Mouse (Mus musculus) MEL (cell line): ENCODE results near the gene Ncor1. TPM values are rescaled to one million over a fixed set of nuclear protein-coding genes. Genes with fewer than 3 reads are reported as not detected.
"Not testable (repeated sequence)": the region's sequence is repeated elsewhere in the genome, so short reads cannot be mapped to it uniquely, and the experiment has no call there.

Source experiments
- DNase-seq: peaks from one replicate; pipeline ENCODE4 v3.0.0; 2011; ENCODE audit warnings: low read depth, low spot score
- H3K27ac ChIP-seq: 2 replicates; pipeline ENCODE4 v1.5.1; 2012; ENCODE audit warnings: low read depth, mild to moderate bottlenecking, control low read depth, low read length, moderate library complexity; ENCODE audit not compliant: control insufficient read depth
- H3K27me3 ChIP-seq, 2 experiments: fragments of 150-350 bp in 1 of 2; sonication (generic) in 1 of 2; 2 replicates each; pipeline ENCODE4 v1.6.1; 2012; ENCODE audit warnings: low read length in 2 of 2, mild to moderate bottlenecking in 2 of 2, improper control_type of control experiment in 1 of 2, moderate library complexity in 1 of 2; ENCODE audit not compliant: insufficient read depth in 2 of 2, control insufficient read depth in 1 of 2
- H3K36me3 ChIP-seq, 2 experiments: 2 replicates each; pipeline ENCODE4 v1.6.1; 2012 to 2014; ENCODE audit warnings: low read length in 2 of 2, improper control_type of control experiment in 1 of 2, inconsistent platforms in 1 of 2, mild to moderate bottlenecking in 1 of 2; ENCODE audit not compliant: insufficient read depth in 2 of 2, control insufficient read depth in 1 of 2
- H3K4me1 ChIP-seq, 2 experiments: fragments of 150-350 bp in 1 of 2; sonication (generic) in 1 of 2; 2 replicates each; pipeline ENCODE4 v1.6.1; 2012; ENCODE audit warnings: low read length in 2 of 2, improper control_type of control experiment in 1 of 2, mild to moderate bottlenecking in 1 of 2; ENCODE audit not compliant: insufficient read depth in 2 of 2, control insufficient read depth in 1 of 2
- H3K4me3 ChIP-seq, 2 experiments: fragments of 150-350 bp in 1 of 2; sonication (generic) in 1 of 2; 2 replicates each; pipeline ENCODE4 v1.5.1; 2012; ENCODE audit warnings: low read depth in 2 of 2, low read length in 2 of 2, mild to moderate bottlenecking in 2 of 2, moderate library complexity in 2 of 2, control low read depth in 1 of 2, improper control_type of control experiment in 1 of 2; ENCODE audit not compliant: control insufficient read depth in 1 of 2, insufficient read depth in 1 of 2
- H3K79me2 ChIP-seq: 2 replicates; pipeline ENCODE4 v1.6.1; 2012; ENCODE audit warnings: mild to moderate bottlenecking, low read length, moderate library complexity; ENCODE audit not compliant: control insufficient read depth, poor library complexity, insufficient read depth
- H3K9ac ChIP-seq: 2 replicates; pipeline ENCODE4 v1.6.1; 2012; ENCODE audit warnings: low read depth, mild to moderate bottlenecking, control low read depth, low read length, moderate library complexity; ENCODE audit not compliant: control insufficient read depth, poor library complexity, severe bottlenecking
- H3K9me3 ChIP-seq: fragments of 150-350 bp; sonication (generic); replicated peaks from 2 replicates; pipeline ENCODE4 v1.6.1; 2012; ENCODE audit warnings: mild to moderate bottlenecking, low read length, improper control_type of control experiment, moderate library complexity; ENCODE audit not compliant: insufficient read depth
- CHD2 ChIP-seq: IDR thresholded peaks from 2 replicates; pipeline ENCODE4 v1.6.1; 2011; ENCODE audit warnings: low read length, improper control_type of control experiment
- CTCF ChIP-seq, 3 experiments: IDR thresholded peaks in 2 of 3; conservative IDR thresholded peaks in 1 of 3; 2 replicates each; pipeline ENCODE4 v1.5.1; 2011 to 2012; ENCODE audit warnings: low read length in 3 of 3, low read depth in 2 of 3, mild to moderate bottlenecking in 2 of 3, improper control_type of control experiment in 1 of 3, inconsistent platforms in 1 of 3, mixed read lengths in 1 of 3, moderate library complexity in 1 of 3; ENCODE audit not compliant: control insufficient read depth in 1 of 3, insufficient read depth in 1 of 3, poor library complexity in 1 of 3, severe bottlenecking in 1 of 3
- E2F4 ChIP-seq: IDR thresholded peaks from 2 replicates; pipeline ENCODE4 v1.6.1; 2011; ENCODE audit warnings: low read depth, low read length, improper control_type of control experiment, borderline replicate concordance
- ELF1 ChIP-seq: IDR thresholded peaks from 2 replicates; pipeline ENCODE4 v1.6.1; 2014; ENCODE audit warnings: low read depth, mild to moderate bottlenecking, inconsistent platforms, low read length, improper control_type of control experiment, moderate library complexity
- EP300 ChIP-seq, 2 experiments: IDR thresholded peaks; 2 replicates each; pipeline ENCODE4 v1.6.1; 2011; ENCODE audit warnings: improper control_type of control experiment in 2 of 2, low read length in 2 of 2, low read depth in 1 of 2, mild to moderate bottlenecking in 1 of 2
- ETS1 ChIP-seq: IDR thresholded peaks from 2 replicates; pipeline ENCODE4 v1.6.1; 2012; ENCODE audit warnings: low read depth, mild to moderate bottlenecking, inconsistent platforms, low read length, improper control_type of control experiment, moderate library complexity
- GATA1 ChIP-seq: IDR thresholded peaks from 2 replicates; pipeline ENCODE4 v1.6.1; 2011; ENCODE audit warnings: low read depth, low read length, improper control_type of control experiment
- MAX ChIP-seq: IDR thresholded peaks from 2 replicates; pipeline ENCODE4 v1.6.1; 2011; ENCODE audit warnings: low read length, improper control_type of control experiment
- MAZ ChIP-seq: IDR thresholded peaks from 2 replicates; pipeline ENCODE4 v1.6.1; 2012; ENCODE audit warnings: low read depth, mild to moderate bottlenecking, inconsistent platforms, low read length, improper control_type of control experiment
- MEF2A ChIP-seq: IDR thresholded peaks from 2 replicates; pipeline ENCODE4 v1.6.1; 2014; ENCODE audit warnings: low read depth, mild to moderate bottlenecking, inconsistent platforms, low read length, improper control_type of control experiment; ENCODE audit not compliant: poor library complexity, insufficient replicate concordance, severe bottlenecking; ENCODE audit errors: extremely low read depth
- MXI1 ChIP-seq: IDR thresholded peaks from 2 replicates; pipeline ENCODE4 v1.6.1; 2011; ENCODE audit warnings: mild to moderate bottlenecking, low read depth, low read length, improper control_type of control experiment
- MYB ChIP-seq: IDR thresholded peaks from 2 replicates; pipeline ENCODE4 v1.6.1; 2011; ENCODE audit warnings: mild to moderate bottlenecking, low read depth, low read length, improper control_type of control experiment
- MYC ChIP-seq: IDR thresholded peaks from 2 replicates; pipeline ENCODE4 v1.6.1; 2011; ENCODE audit warnings: low read depth, mild to moderate bottlenecking, low read length, improper control_type of control experiment, moderate library complexity
- NRF1 ChIP-seq: IDR thresholded peaks from 2 replicates; pipeline ENCODE4 v1.6.1; 2014; ENCODE audit warnings: low read depth, mild to moderate bottlenecking, inconsistent platforms, low read length, improper control_type of control experiment, moderate library complexity; ENCODE audit not compliant: poor library complexity, insufficient read depth, severe bottlenecking
- POLR2AphosphoS2 ChIP-seq: IDR thresholded peaks from 2 replicates; pipeline ENCODE4 v1.6.1; 2011; ENCODE audit warnings: low read length, improper control_type of control experiment
- RAD21 ChIP-seq: IDR thresholded peaks from 2 replicates; pipeline ENCODE4 v1.6.1; 2011; ENCODE audit warnings: mild to moderate bottlenecking, low read depth, low read length, improper control_type of control experiment
- SIN3A ChIP-seq: IDR thresholded peaks from 2 replicates; pipeline ENCODE4 v1.6.1; 2012; ENCODE audit warnings: low read length, improper control_type of control experiment, inconsistent platforms
- SMC3 ChIP-seq: IDR thresholded peaks from 2 replicates; pipeline ENCODE4 v1.6.1; 2011; ENCODE audit warnings: low read depth, low read length, improper control_type of control experiment
- TAL1 ChIP-seq: IDR thresholded peaks from 2 replicates; pipeline ENCODE4 v1.6.1; 2012; ENCODE audit warnings: mild to moderate bottlenecking, inconsistent platforms, low read length, moderate library complexity, mixed read lengths
- TBP ChIP-seq: IDR thresholded peaks from 2 replicates; pipeline ENCODE4 v1.8.0; 2011; ENCODE audit warnings: low read depth, low read length, improper control_type of control experiment
- UBTF ChIP-seq: IDR thresholded peaks from 2 replicates; pipeline ENCODE4 v1.6.1; 2012; ENCODE audit warnings: low read depth, mild to moderate bottlenecking, inconsistent platforms, low read length, improper control_type of control experiment, moderate library complexity, borderline replicate concordance; ENCODE audit not compliant: insufficient read depth
- USF1 ChIP-seq: IDR thresholded peaks from 2 replicates; pipeline ENCODE4 v1.6.1; 2014; ENCODE audit warnings: low read depth, mild to moderate bottlenecking, inconsistent platforms, low read length, improper control_type of control experiment, moderate library complexity
- USF2 ChIP-seq, 2 experiments: IDR thresholded peaks; 2 replicates each; pipeline ENCODE4 v1.6.1; 2011 to 2012; ENCODE audit warnings: improper control_type of control experiment in 2 of 2, low read length in 2 of 2, borderline replicate concordance in 1 of 2, inconsistent platforms in 1 of 2, low read depth in 1 of 2, mild to moderate bottlenecking in 1 of 2; ENCODE audit not compliant: insufficient read depth in 1 of 2
- ZKSCAN1 ChIP-seq: IDR thresholded peaks from 2 replicates; pipeline ENCODE4 v1.6.1; 2012; ENCODE audit warnings: low read depth, mild to moderate bottlenecking, inconsistent platforms, low read length, improper control_type of control experiment, moderate library complexity
- polyA plus RNA-seq, 2 experiments: library from polyadenylated mRNA; stranded (reverse) in 1 of 2; unstranded in 1 of 2; fragments of >175 nt in 1 of 2; fragments of >200 nt in 1 of 2; gene quantifications; 2 replicates each; pipeline versions ENCODE4 v1.2.1 to v1.2.4; 2012; ENCODE audit warnings: low replicate concordance in 2 of 2, low read depth in 1 of 2; ENCODE audit not compliant: insufficient read length in 2 of 2, insufficient read depth in 1 of 2, missing spikeins in 1 of 2
- total RNA-seq: library from RNA; depleted of rRNA; stranded (reverse); fragments of 300-350 nt; gene quantifications from 2 replicates; pipeline ENCODE4 v1.2.3, GENCODE M21; 2012

The Ncor1 gene
- total and polyA plus RNA-seq, 3 experiments: 71.8 to 250 (median 188) TPM

DNA sequence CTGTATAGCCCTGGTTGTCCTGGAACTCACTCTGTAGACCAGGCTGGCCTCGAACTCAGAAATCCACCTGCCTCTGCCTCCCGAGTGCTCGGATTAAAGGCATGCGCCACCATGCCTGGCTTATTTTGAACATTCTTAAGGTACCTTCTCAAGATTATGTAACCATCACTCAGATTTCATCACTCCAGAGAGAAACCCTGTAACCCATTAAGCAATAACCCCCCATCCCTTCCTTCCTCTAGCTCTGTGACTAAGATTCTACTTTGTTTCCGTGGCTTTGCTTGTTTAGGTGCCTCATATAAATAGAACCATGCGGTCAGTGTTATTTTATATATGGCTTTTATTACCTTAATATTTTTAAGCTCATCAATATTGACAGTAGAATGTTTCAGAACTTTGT is 12.1 kb upstream of the Ncor1 start:
- H3K27ac ChIP-seq: no peak overlapping the region
- no peak overlapping the region for H3K9ac ChIP-seq
- peaks cover 21 to 29% of the 10 kb centered on the region in 2 experiments for H3K4me1 ChIP-seq
- H3K79me2 ChIP-seq: no peaks in the 10 kb centered on the region
- TF ChIP-seq SIN3A: no peak
- TF ChIP-seq GATA1: no peak
- no peak for TF ChIP-seq MYB
- no peak for TF ChIP-seq ZKSCAN1
- TF ChIP-seq MAX: no peak
- TF ChIP-seq NRF1: no peak
- no peak for TF ChIP-seq MAZ
- TF ChIP-seq EP300 (IDR thresholded peaks at IDR 0.05; ENCODE audit: low read depth in 1 of 2, low read length in 2 of 2): no peak
- TF ChIP-seq CHD2: no peak
- TF ChIP-seq USF1: no peak
- TF ChIP-seq CTCF (IDR thresholded peaks at IDR 0.05 in 2 of 3, conservative IDR thresholded peaks at IDR 0.05 in 1 of 3; ENCODE audit: control insufficient read depth in 1 of 3, insufficient read depth in 1 of 3, low read depth in 2 of 3, low read length in 3 of 3, poor library complexity in 1 of 3, severe bottlenecking in 1 of 3): no peak
- TF ChIP-seq UBTF: no peak
- no peak for TF ChIP-seq TAL1
- H3K4me3 ChIP-seq: no peak overlapping the region
- no peak for DNase-seq
- no peaks in the 10 kb centered on the region for H3K9me3 ChIP-seq
- H3K27me3 ChIP-seq: no peaks in the 10 kb centered on the region
- peaks cover 0 to 26% of the 10 kb centered on the region in 2 experiments; a peak in 2 of 4 replicates for H3K36me3 ChIP-seq

DNA sequence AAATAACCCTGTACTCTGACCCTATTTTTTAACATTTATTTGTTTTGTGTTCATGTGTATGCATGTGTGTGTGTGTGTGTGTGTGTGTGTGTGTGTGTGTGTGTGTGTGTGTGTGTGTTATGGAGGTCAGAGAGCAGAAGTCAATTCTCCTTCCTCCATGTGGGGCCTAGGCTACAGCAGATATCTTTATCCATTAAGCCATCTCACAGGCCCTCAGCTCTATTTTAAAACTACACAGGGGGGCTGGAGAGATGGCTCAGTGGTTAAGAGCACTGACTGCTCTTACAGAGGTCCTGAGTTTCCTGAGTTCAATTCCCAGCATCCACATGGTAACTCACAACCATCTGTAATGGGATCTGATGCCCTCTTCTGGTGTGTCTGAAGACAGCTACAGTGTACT is 8.9 kb upstream of the Ncor1 start:
- not testable (repeated sequence) for H3K27me3 ChIP-seq, H3K9ac ChIP-seq, H3K79me2 ChIP-seq, H3K9me3 ChIP-seq
- Histone ChIP-seq H3K4me1 (peaks cover 42 to 49% of the 10 kb centered on the region in 2 experiments), H3K27ac (peak overlapping the region; percentile 80), H3K4me3 (peak overlapping the region in 1 of 2 experiments; percentile 3; a peak in 1 of 4 replicates), H3K36me3 (peaks cover 0 to 50% of the 10 kb centered on the region in 2 experiments; a peak in 2 of 4 replicates)
- peak; percentile 63 for DNase-seq
- TF ChIP-seq ETS1: 0 out of 2 replicates have a peak, but pooled peaks have one; percentile 25
- TF ChIP-seq TBP: peak; percentile 92
- 0 out of 6 replicates have a peak, but pooled peaks of 1 of the 3 experiments have one; percentile 2 for TF ChIP-seq CTCF (IDR thresholded peaks at IDR 0.05 in 2 of 3, conservative IDR thresholded peaks at IDR 0.05 in 1 of 3; ENCODE audit: control insufficient read depth in 1 of 3, insufficient read depth in 1 of 3, low read depth in 2 of 3, low read length in 3 of 3, poor library complexity in 1 of 3, severe bottlenecking in 1 of 3)

DNA sequence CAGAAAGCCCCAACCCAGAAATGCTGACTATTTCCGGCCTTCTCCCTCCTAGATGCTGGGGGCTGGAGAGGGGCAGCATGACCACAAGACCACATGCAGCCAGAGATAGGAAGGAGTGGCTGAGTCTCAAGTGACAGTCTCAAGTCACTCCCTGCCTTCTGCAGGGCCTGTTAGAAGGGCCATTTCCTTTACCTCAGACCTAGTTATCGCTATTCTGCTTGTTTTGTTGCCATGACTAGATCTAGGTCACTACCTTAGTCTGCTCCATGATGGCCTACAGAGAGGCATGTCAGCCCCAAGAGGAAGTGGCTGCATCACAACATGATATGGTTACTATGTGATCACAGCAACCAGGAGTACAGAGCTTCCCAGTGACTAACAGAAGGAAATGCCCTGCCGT is 8.2 kb upstream of the Ncor1 start:
- Histone ChIP-seq H3K27me3 (no peaks in the 10 kb centered on the region), H3K27ac (peak overlapping the region; percentile 80), H3K9me3 (no peaks in the 10 kb centered on the region), H3K79me2 (no peaks in the 10 kb centered on the region), H3K9ac (no peak overlapping the region), H3K4me3 (no peak overlapping the region), H3K4me1 (peaks cover 42 to 49% of the 10 kb centered on the region in 2 experiments), H3K36me3 (peaks cover 0 to 50% of the 10 kb centered on the region in 2 experiments; a peak in 2 of 4 replicates)
- DNase-seq: peak; percentile 96
- TF ChIP-seq ZKSCAN1 (no peak), E2F4 (no peak), MXI1 (peak; percentile 91), CTCF (IDR thresholded peaks at IDR 0.05 in 2 of 3, conservative IDR thresholded peaks at IDR 0.05 in 1 of 3; ENCODE audit: control insufficient read depth in 1 of 3, insufficient read depth in 1 of 3, low read depth in 2 of 3, low read length in 3 of 3, poor library complexity in 1 of 3, severe bottlenecking in 1 of 3) (no peak), USF2 (IDR thresholded peaks at IDR 0.05; ENCODE audit: borderline replicate concordance in 1 of 2, insufficient read depth in 1 of 2, low read depth in 1 of 2, low read length in 2 of 2) (no peak), MYC (no peak), POLR2AphosphoS2 (no peak), MEF2A (no peak), MAZ (no peak), NRF1 (no peak), SMC3 (no peak), RAD21 (no peak), EP300 (IDR thresholded peaks at IDR 0.05; ENCODE audit: low read depth in 1 of 2, low read length in 2 of 2) (peak; percentile 62 to 75; a peak in 3 of 4 replicates), TAL1 (peak; percentile 87), ELF1 (peak; percentile 71; the same call in 1 of the 2 replicates)
